Mouse (Mus musculus) small intestine, adult 2 months (tissue): ENCODE data around the gene Rnf121.

Experiments
- CTCF ChIP-seq: fragments of 200-500 bp; IDR thresholded peaks from 2 replicates; pipeline ENCODE4 v1.5.1; 2012; ENCODE audit warnings: low read depth, mild to moderate bottlenecking, control low read depth, inconsistent platforms, low read length, moderate library complexity, mixed read lengths; ENCODE audit not compliant: insufficient replicate concordance, insufficient read length; ENCODE audit errors: extremely low read depth
- POLR2A ChIP-seq: fragments of 200-500 bp; IDR thresholded peaks from 2 replicates; pipeline ENCODE4 v1.6.1; 2012; ENCODE audit warnings: low read depth, mild to moderate bottlenecking, control low read depth, inconsistent platforms, low read length, moderate library complexity

GRCm38 (mm10) chr7:102016936-102017335 is 48.3 kb downstream of the Rnf121 start:
- no peak for TF ChIP-seq CTCF
- TF ChIP-seq POLR2A, result no peak
